Mouse (Mus musculus) left cerebral cortex, postnatal 36 days (tissue): Measurements from ENCODE around the gene Masp1. TPM values are rescaled to one million over a fixed set of nuclear protein-coding genes. Genes with fewer than 3 reads are reported as not detected.

Experiments used
- DNase-seq, 2 experiments: peaks; one replicate each; pipeline ENCODE4 v3.0.0; 2021 to 2022; ENCODE audit warnings: low spot score in 2 of 2, mixed read lengths in 1 of 2
- intact Hi-C: fragments of 180-260 bp; cut with DNase I; formaldehyde crosslinking; loops from one replicate; pipeline ENCODE4 v1.15.1; 2025
- total RNA-seq, 2 experiments: library from RNA; stranded (reverse); gene quantifications; 2 replicates each; pipeline ENCODE4 v1.2.3; 2021

Gene Masp1
- total RNA-seq, 2 experiments from 2014 or later: 14.2 to 16.9 TPM

- DNase-seq: no peak
- intact Hi-C loops: no loop called here
Observed at GRCm38 (mm10) chr16:23416657-23417293, 103.8 kb downstream of the Masp1 start.

GRCm38 (mm10) chr16:23416261-23416656, 104.4 kb downstream of the Masp1 start:
- no peak for DNase-seq
- intact Hi-C loops: no loop called here

- intact Hi-C loops: no loop called here
- DNase-seq: no peak
Observed at GRCm38 (mm10) chr16:23412930-23413329, 107.7 kb downstream of the Masp1 start.

GRCm38 (mm10) chr16:23403008-23403755, 117.4 kb downstream of the Masp1 start:
- intact Hi-C loops: loop anchor here (1.0 to 5.0 kb wide), 2 partner anchors 181 to 252 kb away; partner anchors contain the start of gene St6gal1

GRCm38 (mm10) chr16:23401959-23402358, 118.7 kb downstream of the Masp1 start:
- no peak for DNase-seq
- intact Hi-C loops: loop anchor here (5.0 kb wide), 1 partner anchor 180 kb away; the partner anchor contains the start of gene St6gal1

More at GRCm38 (mm10) chr16:23403008-23403755, 117.4 kb downstream of the Masp1 start:
- DNase-seq: peak; percentile 60 to 69

GRCm38 (mm10) chr16:23401463-23401862, 119.2 kb downstream of the Masp1 start:
- DNase-seq: no peak
- intact Hi-C loops: loop anchor here (5.0 kb wide), 1 partner anchor 179 kb away; the partner anchor contains the start of gene St6gal1

Other genes starting within 250 kb of the Masp1 start
- gene Rtp1, start 91.7 kb downstream of the Masp1 start, total RNA-seq: under 1 TPM; 0.35 to 0.36 TPM
- gene Rtp4, start 524 bp downstream of the Masp1 start, total RNA-seq: 1 to 10 TPM; 1.9 TPM